Mouse (Mus musculus) lung, postnatal 36 days (tissue): ENCODE results near the gene Rtl8b.
"Not testable (repeated sequence)": the region's sequence is repeated elsewhere in the genome, so short reads cannot be mapped to it uniquely, and the experiment has no call there.

ENCODE experiments used
- DNase-seq: peaks from one replicate; pipeline ENCODE4 v3.0.0; 2022; ENCODE audit warnings: mixed read lengths

The Rtl8b gene

DNA sequence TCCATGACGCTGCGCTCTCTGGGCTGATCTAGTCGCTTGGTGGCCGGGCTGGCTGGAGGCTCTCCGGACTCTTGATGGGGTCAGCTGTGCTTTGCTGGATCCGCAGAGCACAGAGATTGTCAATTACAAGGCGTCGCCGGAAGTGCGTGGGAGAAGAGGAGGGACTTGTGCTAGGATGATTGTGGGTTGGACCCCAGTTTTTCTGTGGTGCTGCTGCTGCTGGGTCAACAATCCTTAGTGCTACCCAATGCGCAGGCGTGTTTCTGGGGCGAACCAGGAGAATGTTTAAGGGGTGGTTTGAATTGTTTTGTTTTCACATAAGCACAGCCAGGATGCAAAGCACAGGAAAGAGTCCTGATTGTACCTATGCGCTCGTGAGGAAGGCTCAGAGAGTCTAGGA, at the start of gene Rtl8b:
TSS of gene Rtl8b (minus strand) at position 115 of the 400 bp plus-strand sequence.
- DNase-seq = peak; percentile 91

DNA sequence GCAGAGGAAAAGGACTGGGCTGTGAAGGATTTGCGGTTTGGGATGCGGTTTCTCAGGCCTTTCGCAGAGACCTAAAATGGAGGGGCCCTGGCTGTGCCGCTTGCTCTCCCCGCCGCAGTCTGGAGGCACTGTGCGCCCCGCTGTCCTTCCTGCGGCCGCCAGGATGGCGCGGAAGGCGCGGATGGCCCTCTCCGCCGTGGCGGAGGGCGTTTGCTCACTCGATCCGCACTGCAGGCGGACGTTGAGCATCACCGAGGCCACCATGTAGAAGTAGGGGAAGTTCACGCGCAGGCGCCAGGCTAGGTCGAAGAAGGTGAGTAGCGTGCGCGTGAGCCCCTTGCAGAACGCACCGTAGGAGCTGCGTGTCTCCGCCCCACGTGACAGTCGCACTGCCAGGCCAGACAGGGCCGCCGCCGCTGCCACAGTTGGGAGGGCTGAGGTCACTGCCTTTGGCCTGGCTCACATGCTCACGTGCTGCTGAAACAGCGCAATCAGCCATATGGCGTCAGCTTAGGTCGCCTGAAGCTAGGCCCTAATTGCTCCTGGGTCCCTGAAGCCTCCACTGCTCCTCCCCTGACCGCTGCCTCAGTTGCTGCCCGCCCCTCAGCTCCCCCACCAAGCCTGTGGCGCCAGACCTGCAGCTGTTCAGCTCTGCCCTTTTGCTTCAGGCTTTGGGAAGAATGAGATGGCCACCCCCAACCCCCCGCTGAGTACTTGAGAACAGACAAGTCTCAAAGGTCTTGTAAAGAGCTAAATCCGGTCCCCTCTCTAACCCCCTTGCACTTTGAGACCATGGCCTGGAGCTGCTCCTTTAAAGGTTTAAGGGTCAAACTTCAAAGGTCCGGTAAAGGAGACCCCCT, 46.3 kb upstream of the Rtl8b start:
- peak; percentile 34 for DNase-seq

GRCm38 (mm10) chrX:53715942-53716322, 45.7 kb upstream of the Rtl8b start:
- no peak for DNase-seq

DNA sequence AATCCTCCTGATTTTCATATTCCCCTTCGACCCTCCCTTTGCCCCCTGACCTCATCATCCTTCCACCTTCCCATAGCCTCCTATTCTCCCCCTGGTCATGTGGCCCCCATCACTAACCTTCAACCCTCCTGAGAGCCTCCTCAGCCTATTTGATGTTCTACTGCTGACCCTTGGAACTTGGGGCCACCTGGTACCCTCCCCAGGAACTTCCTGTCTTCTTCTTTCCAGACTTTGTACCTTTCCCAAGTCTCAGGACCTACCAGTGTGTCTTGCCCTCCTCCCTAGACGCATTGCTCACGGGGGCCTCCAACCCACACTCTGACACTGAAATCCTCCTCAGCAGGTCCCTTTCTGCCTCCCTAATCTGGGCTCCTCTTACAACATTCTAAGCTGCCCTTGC, 32.5 kb upstream of the Rtl8b start:
- no peak for DNase-seq

DNA sequence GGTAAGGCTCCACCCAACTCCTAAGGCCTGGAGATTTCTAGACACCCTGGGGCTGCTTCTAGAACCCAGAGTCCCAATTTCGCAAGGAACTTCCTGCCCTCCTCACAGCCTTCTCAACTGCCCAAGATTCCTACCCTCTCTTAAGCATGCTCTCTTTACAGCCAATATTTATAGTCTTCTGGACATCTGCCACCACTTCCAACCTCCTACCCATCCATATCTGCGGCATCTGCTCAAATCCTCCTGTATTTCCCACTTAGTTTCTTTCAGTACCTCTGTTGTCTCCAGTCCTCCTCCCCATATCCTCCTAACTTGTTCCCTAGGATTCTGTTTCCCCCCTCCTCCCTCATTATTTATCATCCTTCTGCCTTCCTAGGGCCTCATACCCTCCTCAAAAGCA, 29.0 kb upstream of the Rtl8b start:
- no peak for DNase-seq

- no peak for DNase-seq
Measured at GRCm38 (mm10) chrX:53694008-53694777, 24.0 kb upstream of the Rtl8b start.

- DNase-seq = no peak
Measured at GRCm38 (mm10) chrX:53693141-53693540, 22.9 kb upstream of the Rtl8b start.

GRCm38 (mm10) chrX:53692065-53692464, 21.9 kb upstream of the Rtl8b start:
- no peak for DNase-seq

DNA sequence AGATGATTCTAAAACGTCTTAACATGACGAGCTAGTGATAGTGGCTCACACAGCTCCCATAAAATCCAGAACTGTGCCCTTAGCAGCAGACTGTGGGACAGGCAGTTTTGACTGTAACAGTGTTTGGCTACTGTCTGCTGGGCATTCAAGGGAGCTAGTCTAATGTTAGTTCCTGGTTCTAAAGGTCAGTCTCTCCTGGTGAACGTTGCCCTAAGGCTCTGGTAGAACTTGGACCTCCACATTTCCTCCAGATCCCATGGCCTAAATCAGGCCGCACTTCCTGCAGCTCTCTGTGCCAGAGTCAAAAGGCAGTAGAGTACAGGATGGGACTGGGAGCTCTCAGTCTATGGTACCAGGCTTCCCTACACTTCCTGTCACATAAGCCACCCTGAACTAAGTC, 14.5 kb upstream of the Rtl8b start:
- DNase-seq = not testable (repeated sequence)

GRCm38 (mm10) chrX:53682650-53683049, 12.4 kb upstream of the Rtl8b start:
- DNase-seq = not testable (repeated sequence)

DNA sequence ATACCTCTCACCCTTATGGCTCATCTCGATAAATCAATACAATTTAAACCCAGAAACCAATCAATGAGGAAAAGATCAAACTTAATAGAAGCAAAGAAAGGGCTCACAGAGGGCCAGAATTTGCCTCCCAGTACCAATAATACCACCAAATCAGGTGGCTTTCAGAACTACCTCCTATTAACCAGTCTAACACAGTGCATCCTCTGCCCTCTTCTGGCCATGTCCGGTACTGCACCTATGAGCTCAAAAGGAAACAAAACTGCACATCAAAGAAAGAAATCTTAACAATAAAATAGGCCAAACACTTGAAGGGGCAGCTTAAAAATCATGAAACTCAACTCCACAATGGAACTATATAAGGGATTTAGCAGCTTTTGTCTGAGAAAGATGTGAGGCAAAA, 6.7 kb upstream of the Rtl8b start:
- peak; percentile 84 for DNase-seq

DNA sequence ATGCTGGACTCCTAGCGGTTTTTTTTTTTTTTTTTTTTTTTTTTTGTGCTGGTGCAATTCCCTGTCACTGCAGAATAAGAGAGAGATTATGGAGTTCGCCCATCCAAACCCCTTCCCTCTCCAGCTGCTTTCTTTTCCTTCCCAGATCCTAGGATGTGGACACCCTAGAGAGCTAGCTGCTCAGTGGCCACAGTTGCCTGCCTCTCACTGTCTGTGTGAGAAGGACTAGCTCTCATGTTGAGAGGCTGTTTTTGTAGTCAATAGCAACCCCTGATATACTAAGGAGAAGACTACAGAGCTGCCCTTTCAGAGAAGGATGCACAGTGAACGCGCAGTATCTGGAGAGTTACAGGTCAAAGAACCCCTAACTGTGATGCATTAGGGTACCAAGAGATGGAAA, 488 bp upstream of the Rtl8b start:
- not testable (repeated sequence) for DNase-seq

GRCm38 (mm10) chrX:53669557-53670270, 494 bp downstream of the Rtl8b start:
- not testable (repeated sequence) for DNase-seq

DNA sequence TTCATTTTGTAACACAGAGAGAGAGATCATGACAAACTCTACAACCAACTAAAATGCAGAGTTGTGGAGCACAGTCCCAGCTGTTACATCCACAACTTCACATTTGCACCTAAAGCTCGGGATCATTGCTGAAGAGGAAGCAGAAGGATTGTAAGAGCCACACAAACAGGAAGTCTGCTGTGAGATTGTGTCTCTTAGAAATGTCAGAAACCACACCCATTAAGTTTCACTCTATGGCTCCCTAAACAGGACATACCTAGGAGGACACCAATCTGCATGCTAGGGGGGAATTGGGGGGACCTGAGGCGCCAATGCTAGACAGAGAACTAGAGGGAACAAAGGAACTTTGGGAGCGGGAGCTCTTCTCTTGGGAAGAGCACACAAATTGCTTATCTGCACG, 17.3 kb downstream of the Rtl8b start:
- not testable (repeated sequence) for DNase-seq

GRCm38 (mm10) chrX:53645885-53646284, 24.3 kb downstream of the Rtl8b start:
- DNase-seq = peak; percentile 34

- DNase-seq = peak; percentile 93
Measured at GRCm38 (mm10) chrX:53642980-53643961, 26.9 kb downstream of the Rtl8b start, which contains the start of gene Rtl8a. Gene Rtl8a (minus strand): TSS chrX:53643682.

DNA sequence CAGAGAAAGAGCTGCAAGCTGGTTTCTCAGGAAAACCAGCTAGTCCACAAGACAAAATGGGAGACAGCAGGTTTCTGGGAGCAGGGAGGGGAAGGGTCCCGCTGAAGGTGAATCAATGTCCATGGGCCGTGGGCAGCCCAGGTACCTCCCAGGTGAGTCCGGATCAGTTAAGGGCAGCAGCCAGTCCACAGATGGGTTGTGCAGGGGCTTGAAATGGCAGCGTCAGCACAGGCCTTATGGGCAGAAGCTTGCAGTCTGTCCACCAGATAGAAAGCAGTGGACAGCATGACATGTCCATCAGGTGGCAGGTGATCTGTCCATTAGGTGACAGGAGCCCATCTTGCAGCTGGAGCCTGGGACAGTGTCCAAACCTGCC, 27.6 kb downstream of the Rtl8b start:
- DNase-seq = not testable (repeated sequence)

GRCm38 (mm10) chrX:53638107-53638506, 32.1 kb downstream of the Rtl8b start:
- DNase-seq = not testable (repeated sequence)
